Comparison of ENCODE assay signal across 14 mouse cellular contexts in the genomic region with DNA sequence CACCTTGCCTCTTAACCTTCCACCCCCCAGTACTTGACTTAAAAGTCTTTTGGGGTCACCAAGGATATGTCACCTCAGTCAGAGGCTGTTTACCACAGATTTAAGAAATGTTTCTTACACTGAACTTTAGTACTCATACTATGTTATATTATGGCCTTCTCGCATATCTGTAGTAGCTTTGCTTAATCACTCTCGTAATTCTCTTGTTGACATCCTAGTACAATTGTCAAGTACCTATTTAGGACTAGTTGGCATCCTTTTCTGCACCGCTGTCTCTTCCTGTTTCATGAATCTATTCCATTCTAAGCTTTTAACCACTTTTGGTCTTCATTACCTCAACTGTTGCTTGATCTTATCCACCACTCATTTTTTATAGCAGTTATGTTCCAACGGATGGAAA.
"Had no signal": no experiment of that assay in that cellular context is flagged by ENCODE, and none has a peak within 500 bp of the region (broad histone marks: within the 10 kb centered on the region; RNA-seq: fewer than 3 reads in every experiment).

No protein-coding gene starts in this region.

- H3K36me3 ChIP-seq: limb, embryonic 13.5 days; lung, embryonic 15.5 days; midbrain, embryonic 13.5 days; neural tube, embryonic 12.5 days had no signal

- H3K4me2 ChIP-seq: limb, embryonic 13.5 days; liver, embryonic 15.5 days; lung, embryonic 15.5 days; midbrain, embryonic 13.5 days; neural tube, embryonic 12.5 days had no signal

- H3K9ac ChIP-seq: limb, embryonic 13.5 days; liver, embryonic 15.5 days; lung, embryonic 15.5 days; midbrain, embryonic 13.5 days; neural tube, embryonic 12.5 days had no signal

- H3K27ac ChIP-seq: limb, embryonic 13.5 days; liver, embryonic 15.5 days; lung, embryonic 15.5 days; macrophage; midbrain, embryonic 13.5 days; neural tube, embryonic 12.5 days had no signal

- ATAC-seq: midbrain, embryonic 13.5 days had no signal

- H3K9me3 ChIP-seq: limb, embryonic 13.5 days; liver, embryonic 15.5 days; lung, embryonic 15.5 days; midbrain, embryonic 13.5 days; neural tube, embryonic 12.5 days had no signal

- H3K27me3 ChIP-seq: limb, embryonic 13.5 days; liver, embryonic 15.5 days; lung, embryonic 15.5 days; midbrain, embryonic 13.5 days; neural tube, embryonic 12.5 days had no signal

- DNase-seq: kidney, adult 11 months; kidney, adult 9 months; kidney, postnatal 10 days; left cerebral cortex, postnatal 4 days; lung, postnatal 14 days; retina, postnatal 1 day; thymus, postnatal 36 days had no signal

- H3K4me3 ChIP-seq: limb, embryonic 13.5 days; liver, embryonic 15.5 days; lung, embryonic 15.5 days; midbrain, embryonic 13.5 days; myocyte; neural tube, embryonic 12.5 days had no signal
